Mouse (Mus musculus): ENCODE results near the gene Rspo1.

Gene Rspo1

DNA sequence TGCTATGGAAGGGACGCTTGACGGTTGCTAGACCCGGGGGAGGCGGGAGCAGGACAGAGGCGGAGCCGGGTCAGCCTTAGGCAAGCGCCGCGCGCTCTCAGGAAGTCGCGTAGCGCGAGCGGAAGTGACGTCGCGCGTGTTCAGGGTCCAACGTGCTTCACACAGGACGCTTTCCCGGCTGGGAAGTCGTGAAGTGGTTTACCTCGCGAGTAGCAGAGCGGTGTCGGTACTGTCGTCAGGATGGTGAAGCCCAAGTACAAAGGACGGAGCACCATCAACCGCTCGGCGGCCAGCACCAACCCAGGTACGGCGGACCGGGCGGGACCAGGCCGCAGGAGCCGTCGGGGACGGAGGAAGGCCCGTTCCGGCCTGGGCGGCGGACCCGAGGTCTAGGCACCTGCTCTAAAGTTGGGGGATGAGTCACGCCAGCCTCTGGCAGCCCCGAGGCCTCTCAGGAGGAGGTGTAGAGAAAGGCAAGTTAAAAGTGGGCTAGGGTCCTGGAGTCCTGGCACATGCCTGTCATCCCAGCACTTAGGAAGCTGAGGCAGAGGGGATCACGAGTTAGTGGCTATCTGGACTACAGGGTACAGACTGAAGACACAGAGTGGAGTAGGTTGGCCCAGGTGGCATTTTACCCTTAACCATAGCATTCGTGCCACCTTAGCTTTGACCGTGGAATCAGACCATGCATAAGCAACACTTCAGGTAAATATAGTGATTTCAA lies 43.8 kb downstream of the Rspo1 start:
- peak; percentile 89 to 91 for DNase-seq (ENCODE audit: low spot score in 2 of 2)

DNA sequence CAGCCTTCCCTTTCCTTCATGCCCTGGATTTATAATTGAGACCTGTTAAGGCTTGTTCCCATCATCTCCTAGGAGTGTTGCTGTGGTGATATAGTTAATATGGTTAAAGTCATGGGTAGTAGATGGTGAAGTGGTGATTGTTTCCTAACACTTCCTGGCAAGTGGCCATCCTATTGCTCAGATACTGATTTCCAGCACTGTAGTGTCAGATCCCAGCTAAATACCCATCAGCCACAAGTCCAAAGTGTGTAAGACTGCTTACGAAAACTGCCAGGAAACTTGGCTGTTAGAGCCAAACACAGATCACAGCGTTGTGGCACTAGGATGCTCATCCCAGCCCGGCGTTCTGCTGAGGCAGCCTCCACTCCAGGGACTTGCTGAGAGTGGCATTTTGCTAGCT lies 48.1 kb downstream of the Rspo1 start:
- DNase-seq (ENCODE audit: low spot score in 2 of 2): no peak

DNA sequence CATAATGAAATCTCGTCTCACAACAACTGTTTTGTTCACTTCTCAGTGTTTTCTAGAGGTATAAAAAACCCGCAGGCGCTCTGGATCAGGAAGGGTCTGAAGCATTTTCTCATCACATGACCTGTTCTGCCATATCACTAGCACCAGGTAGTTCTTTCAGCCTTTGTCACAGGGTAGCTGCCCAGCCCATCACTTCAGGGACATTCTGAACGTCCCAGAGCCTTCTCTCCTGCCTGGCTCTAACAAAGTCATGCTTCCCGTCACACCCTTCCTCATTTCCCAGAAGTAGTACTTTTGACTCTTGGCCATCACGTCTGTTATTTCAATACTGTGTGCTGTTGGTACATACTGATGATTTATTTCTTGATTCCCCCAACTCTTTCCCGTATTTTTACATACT lies 58.2 kb downstream of the Rspo1 start:
- DNase-seq (ENCODE audit: low spot score in 2 of 2): no peak

DNA sequence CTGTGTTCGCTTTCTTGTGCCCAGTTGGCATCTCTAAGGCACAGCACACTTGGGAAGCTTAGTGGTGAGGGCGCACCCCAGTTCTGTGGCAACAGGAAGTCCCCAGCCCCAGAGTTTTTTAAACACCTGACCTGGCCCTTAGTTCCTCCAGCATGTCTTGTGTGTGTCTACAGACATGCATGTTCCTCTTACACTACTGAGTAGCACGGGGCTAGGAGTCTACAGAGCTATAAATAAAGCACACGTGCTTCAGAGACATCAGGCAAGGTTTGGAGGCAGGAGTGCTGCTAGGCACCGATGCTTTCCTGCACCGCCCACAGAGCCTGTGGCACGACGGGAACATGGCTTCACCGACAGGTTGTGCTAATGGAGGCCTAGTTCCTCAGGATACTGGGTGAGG lies 69.2 kb downstream of the Rspo1 start:
- DNase-seq (ENCODE audit: low spot score in 2 of 2): peak; percentile 11 to 25

GRCm38 (mm10) chr4:125056476-125056875 lies 70.2 kb downstream of the Rspo1 start:
- DNase-seq (ENCODE audit: low spot score in 2 of 2): no peak

DNA sequence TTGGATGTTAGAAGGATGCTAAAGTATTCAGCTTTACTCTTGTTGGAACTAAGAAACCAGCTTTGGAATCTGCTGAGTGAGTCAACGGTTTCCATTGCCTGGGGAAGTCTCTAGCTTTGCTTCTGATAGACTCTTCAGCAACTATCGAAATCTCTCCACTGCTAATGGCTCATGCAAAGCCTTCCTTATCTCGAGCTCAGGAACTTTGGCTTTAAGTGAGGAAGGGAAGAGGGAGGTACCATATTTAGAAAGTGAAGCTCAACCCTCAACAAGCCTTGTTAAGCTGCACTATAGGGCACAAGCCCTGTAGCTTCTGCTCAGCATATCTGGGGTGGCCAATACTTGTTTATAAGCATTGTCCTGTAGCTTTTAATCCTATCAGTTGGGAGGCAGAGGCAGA lies 71.0 kb downstream of the Rspo1 start:
- DNase-seq (ENCODE audit: low spot score in 2 of 2): no peak

DNA sequence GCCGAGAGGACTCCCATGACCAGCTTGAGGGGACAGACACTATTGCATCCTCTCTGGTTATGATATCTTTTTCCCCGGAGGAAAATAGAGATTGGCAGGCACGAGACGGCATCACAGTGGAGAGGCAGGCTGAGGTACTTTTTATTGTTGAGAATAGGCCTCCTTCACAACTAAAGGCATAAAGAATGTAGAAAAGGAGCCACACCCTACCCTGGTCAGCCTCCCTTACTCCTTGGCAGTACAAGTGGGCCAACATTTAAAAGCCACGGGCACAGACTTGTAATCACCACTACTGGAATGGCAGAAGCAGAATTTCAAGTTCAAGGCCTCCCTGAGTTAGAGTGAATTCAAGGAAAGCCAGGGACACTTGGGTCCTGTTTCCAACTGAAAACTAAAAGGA lies 71.8 kb downstream of the Rspo1 start:
- no peak for DNase-seq (ENCODE audit: low spot score in 2 of 2)
